Mouse (Mus musculus) sigmoid colon, adult 10 weeks (tissue): ENCODE measurements around the gene Ifnl3. TPM values are rescaled to one million over a fixed set of nuclear protein-coding genes. Genes with fewer than 3 reads are reported as not detected.

ENCODE experiments used
- polyA plus RNA-seq: library from polyadenylated mRNA; stranded (reverse); fragments of 350-450 nt; fragmentation: Illumina TruSeq; extraction: RNeasy Lipid Tissue Mini Kit (QIAGEN cat#74804); gene quantifications from one replicate; pipeline ENCODE4 v1.2.3, GENCODE M21; 2014; ENCODE audit warnings: low read depth, low replicate concordance

Ifnl3 gene
- polyA plus RNA-seq = not detected

GRCm38 (mm10) chr7:28522536-28522935, at the start of gene Ifnl3:
Ifnl3 (plus strand) TSS chr7:28522836.

GRCm38 (mm10) chr7:28510405-28510974, 12.1 kb upstream of the Ifnl3 start, which contains the start of gene Ifnl2:
Ifnl2 (minus strand) TSS chr7:28510455.

GRCm38 (mm10) chr7:28540526-28540925, 17.9 kb downstream of the Ifnl3 start, which contains the start of gene Sycn:
Sycn (plus strand) TSS chr7:28540885.

GRCm38 (mm10) chr7:28547154-28547553, 24.5 kb downstream of the Ifnl3 start, which contains the start of gene Nccrp1:
Nccrp1 (minus strand) TSS chr7:28547254.

Other genes starting within 250 kb of the Ifnl3 start
- 7.4 TPM for gene Eid2b, start 245.1 kb upstream of the Ifnl3 start, polyA plus RNA-seq
- gene Selenov, start 231.7 kb upstream of the Ifnl3 start, polyA plus RNA-seq = not detected
- not detected for gene Dll3, start 220.6 kb upstream of the Ifnl3 start, polyA plus RNA-seq
- 5.8 TPM for gene Timm50, start 210.8 kb upstream of the Ifnl3 start, polyA plus RNA-seq
- 26.6 TPM for gene Supt5, start 184.1 kb upstream of the Ifnl3 start, polyA plus RNA-seq
- 221 TPM for gene Rps16, start 172.2 kb upstream of the Ifnl3 start, polyA plus RNA-seq
- gene Plekhg2, start 150.2 kb upstream of the Ifnl3 start, polyA plus RNA-seq = 2.7 TPM
- 46.7 TPM for gene Zfp36, start 142.6 kb upstream of the Ifnl3 start, polyA plus RNA-seq
- 1.5 TPM for gene Med29, start 130.1 kb upstream of the Ifnl3 start, polyA plus RNA-seq
- gene Paf1, start 129.9 kb upstream of the Ifnl3 start, polyA plus RNA-seq = 58.5 TPM
- gene Gmfg, start 85.4 kb upstream of the Ifnl3 start, polyA plus RNA-seq = 17.7 TPM
- gene Lrfn1, start 70.9 kb upstream of the Ifnl3 start, polyA plus RNA-seq = not detected
- gene Ifnl2, start 12.4 kb upstream of the Ifnl3 start, polyA plus RNA-seq = not detected
- gene Sycn, start 18.0 kb downstream of the Ifnl3 start, polyA plus RNA-seq = 2.4 TPM
- gene Nccrp1, start 24.4 kb downstream of the Ifnl3 start, polyA plus RNA-seq = not detected
- 11.5 TPM for gene Samd4b, start 75.3 kb downstream of the Ifnl3 start, polyA plus RNA-seq
- gene Pak4, start 75.3 kb downstream of the Ifnl3 start, polyA plus RNA-seq = 3.4 TPM
- gene Acp7, start 108.5 kb downstream of the Ifnl3 start, polyA plus RNA-seq = not detected
- gene Fbxo27, start 170.0 kb downstream of the Ifnl3 start, polyA plus RNA-seq = not detected
- 1.5 TPM for gene Fbxo17, start 194.0 kb downstream of the Ifnl3 start, polyA plus RNA-seq
- 12.6 TPM for gene Mrps12, start 219.0 kb downstream of the Ifnl3 start, polyA plus RNA-seq
- not detected for gene Sars2, start 219.2 kb downstream of the Ifnl3 start, polyA plus RNA-seq
- gene Ccer2, start 233.3 kb downstream of the Ifnl3 start, polyA plus RNA-seq = not detected
- 17.9 TPM for gene Sirt2, start 243.9 kb downstream of the Ifnl3 start, polyA plus RNA-seq
- gene Nfkbib, start 244.7 kb downstream of the Ifnl3 start, polyA plus RNA-seq = not detected